Mouse (Mus musculus): ENCODE measurements at regions not wholly inside any gene's neighbourhood (a gene's known extent, or its start where the extent isn't known, plus 50 kb on each side); places are given as distances from the start of the nearest gene placed in this dataset.

DNA sequence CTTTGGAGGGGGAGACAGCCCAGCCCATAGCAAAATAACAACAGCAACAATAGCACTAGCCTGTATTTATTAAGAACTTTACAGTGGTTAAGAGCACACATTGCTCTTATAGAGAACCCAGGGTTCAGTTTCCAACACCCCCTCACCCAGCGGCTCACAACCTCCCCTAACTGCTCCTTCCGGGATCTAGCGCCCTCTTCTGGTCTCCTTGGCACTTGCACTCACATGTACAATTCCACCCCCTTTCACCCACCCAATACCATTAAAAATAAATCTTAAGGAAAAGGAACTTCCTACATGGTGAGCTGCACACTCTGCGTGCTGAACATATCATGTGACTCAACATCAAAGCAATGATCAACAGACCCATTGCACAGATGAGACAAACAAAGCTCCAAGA is 261.5 kb upstream of the Irx3 start:
- TF ChIP-seq CTCF (IDR thresholded peaks at IDR 0.05; ENCODE audit: low read depth, low read length) (no peak), TAL1 (conservative IDR thresholded peaks at IDR 0.05; ENCODE audit: low read depth, low read length) (no peak)
